Mouse (Mus musculus) monocyte, adult 5-6 weeks (primary cell): ENCODE measurements around the gene Denr. TPM values are rescaled to one million over a fixed set of nuclear protein-coding genes. Genes with fewer than 3 reads are reported as not detected.

Experiments used
- ATAC-seq: fragments of 153-309, 156-312 bp; replicated peaks from 2 replicates; pipeline ENCODE4 v1.8.0; 2017; ENCODE audit warnings: mild to moderate bottlenecking; ENCODE audit not compliant: low TSS enrichment, insufficient number of reproducible peaks, severe bottlenecking, poor library complexity, low FRiP score
- total RNA-seq: library from RNA; stranded (forward); fragments of 200-1000, 200-491, 200-594 nt; gene quantifications from 3 replicates; pipeline ENCODE4 v1.2.3, GENCODE M21; 2017

Denr gene
- total RNA-seq, 1 experiment from 2014 or later: 40.2 TPM

DNA sequence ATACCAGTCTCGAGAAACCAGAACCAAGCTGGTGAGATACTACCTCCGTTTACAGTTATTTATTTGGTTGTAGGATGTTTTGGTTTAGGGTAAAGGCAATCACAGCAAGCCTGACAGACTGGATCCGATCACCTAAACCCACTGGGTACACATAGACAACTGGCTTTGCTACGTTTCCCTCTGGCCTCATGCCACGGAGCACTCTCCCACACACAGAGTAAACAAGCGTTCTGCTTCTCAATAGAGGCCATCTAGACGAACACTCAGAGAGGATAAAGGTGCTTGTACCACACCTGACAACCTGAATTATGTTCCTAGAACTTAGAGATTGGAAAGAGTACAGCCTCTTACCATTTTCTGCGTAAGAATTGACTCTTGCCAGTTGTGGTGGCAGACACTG is 53.2 kb downstream of the Denr start:
- ATAC-seq: no peak

DNA sequence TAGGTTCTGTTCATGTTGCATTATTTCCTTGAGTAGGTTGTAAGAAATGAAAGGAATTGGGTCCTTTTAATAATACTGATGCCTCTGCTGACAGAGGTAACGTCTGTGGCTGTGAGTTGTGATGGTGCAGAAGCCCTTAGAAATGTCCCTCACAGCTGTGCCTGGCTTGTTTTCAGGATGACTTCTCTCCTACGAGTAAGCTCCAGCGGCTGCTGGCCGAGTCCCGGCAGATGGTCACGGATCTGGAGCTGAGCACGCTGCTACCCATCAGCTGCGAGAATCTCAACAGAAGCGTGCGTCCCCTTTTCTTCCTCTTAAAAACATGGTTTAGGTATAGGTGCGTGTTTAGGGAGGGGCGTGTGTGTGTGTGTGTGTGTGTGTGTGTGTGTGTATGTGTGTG is 54.1 kb downstream of the Denr start:
- no peak for ATAC-seq

DNA sequence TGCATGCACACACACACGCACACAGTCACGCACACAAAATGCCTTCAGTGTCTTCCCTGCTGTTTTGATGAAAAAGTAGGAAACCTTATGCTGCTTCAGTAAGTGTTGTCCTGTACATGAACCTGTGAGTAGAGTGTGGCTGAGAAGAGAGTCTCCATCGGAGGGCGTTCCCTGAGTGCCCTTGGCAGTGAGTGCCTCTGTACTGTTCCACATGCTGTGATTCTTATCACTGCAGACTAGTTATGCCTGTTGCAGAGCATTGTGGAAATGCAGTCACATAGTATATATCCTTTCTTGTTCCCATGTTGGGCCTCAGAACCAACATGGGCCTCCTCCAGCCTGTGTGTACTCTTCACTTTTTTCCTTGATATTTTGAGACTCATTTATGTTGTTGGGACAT is 57.2 kb downstream of the Denr start:
- ATAC-seq: no peak

DNA sequence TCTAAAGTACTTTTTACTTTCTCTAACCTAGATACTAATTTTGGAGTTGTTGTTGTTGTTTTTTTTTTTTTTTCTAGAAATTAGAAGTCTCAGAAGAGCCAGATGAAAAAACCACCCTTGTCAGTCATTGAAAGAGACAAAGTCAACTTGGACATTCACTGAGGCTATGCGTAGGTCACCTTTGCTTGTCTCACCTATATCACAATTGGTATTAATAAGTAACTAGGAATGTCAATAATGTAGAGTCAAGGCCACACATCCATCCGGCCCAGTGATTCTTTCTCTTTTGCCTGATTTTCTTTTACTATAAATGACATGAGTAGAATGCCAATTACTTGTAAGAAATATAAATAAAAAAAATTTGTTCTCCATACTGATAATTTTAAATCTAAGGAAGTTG is 59.8 kb downstream of the Denr start:
- ATAC-seq: no peak

DNA sequence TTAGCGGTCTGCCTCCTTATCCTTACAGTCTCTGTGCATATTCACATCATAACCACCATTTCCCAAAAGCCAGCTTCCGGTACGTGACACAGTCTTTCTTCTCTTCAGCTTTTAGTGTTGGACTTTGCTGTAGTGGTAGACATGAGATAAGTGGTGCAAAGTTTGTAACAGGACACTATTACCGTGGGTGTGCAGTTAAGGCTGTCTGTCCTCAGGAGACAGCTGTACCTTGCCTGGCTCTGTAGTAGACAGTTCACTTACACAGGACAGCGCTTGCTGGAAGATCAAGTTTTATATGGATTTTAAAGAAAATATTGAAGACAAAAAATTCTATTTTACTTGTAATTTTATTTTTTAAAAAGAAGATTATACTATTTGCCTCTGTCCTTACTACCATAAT is 61.5 kb downstream of the Denr start:
- ATAC-seq: no peak

DNA sequence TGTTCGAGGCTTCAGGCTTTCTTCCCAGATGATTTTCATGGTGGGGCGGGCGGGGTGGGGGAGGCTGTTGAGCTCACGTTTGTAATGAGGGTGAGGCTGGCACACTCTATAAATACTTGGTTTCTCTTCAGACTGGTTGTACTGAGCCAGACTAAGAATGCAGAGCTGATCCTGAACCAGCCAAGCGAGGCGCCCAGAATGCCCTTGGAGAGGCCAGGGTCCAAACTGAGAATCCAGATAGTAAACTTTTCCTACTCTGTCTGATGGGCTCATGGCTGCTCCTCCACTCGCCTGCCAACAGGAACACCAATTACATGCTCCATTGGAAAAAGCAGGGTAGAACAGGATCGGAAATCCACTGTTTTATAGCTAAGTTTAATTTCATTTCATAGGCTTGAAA is 62.2 kb downstream of the Denr start:
- ATAC-seq: no peak

DNA sequence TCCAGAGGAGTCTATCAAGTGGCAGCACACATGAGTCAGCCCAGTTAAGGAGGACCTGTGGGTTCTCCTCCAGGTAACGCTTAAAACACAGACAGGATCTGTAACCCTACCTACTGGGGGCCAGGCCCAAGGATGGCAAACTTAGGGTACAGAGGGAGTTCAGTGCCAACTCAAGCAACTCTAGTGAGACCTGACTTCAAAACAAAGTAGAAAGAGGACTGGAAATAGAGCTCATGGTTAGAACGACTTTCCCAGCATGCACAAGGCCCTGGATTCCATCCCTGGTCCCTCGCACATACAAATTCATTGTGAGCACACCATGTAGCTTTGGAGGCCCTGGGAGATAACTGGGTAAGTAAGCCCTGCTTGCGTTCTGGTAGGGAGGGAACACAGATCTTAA is 63.6 kb downstream of the Denr start:
- no peak for ATAC-seq

DNA sequence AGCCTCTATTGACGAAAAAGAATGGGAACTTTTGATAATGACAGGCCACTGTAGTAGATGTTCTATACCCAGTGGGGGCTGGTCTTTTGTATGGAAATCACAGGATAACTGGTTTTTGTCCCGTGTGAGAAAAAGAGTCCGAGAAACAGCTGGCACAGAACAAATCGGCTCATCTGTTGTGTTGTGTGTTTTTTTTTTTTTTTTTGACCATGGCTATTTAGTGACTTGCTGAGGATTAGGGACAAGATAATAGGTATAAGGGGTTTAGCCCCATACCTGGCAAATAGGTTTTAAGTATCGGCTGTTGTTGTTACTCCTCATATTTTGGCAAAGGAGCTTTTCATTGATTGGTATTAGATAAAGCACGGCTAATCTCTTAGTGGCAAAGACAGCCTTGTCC is 65.5 kb downstream of the Denr start:
- no peak for ATAC-seq

DNA sequence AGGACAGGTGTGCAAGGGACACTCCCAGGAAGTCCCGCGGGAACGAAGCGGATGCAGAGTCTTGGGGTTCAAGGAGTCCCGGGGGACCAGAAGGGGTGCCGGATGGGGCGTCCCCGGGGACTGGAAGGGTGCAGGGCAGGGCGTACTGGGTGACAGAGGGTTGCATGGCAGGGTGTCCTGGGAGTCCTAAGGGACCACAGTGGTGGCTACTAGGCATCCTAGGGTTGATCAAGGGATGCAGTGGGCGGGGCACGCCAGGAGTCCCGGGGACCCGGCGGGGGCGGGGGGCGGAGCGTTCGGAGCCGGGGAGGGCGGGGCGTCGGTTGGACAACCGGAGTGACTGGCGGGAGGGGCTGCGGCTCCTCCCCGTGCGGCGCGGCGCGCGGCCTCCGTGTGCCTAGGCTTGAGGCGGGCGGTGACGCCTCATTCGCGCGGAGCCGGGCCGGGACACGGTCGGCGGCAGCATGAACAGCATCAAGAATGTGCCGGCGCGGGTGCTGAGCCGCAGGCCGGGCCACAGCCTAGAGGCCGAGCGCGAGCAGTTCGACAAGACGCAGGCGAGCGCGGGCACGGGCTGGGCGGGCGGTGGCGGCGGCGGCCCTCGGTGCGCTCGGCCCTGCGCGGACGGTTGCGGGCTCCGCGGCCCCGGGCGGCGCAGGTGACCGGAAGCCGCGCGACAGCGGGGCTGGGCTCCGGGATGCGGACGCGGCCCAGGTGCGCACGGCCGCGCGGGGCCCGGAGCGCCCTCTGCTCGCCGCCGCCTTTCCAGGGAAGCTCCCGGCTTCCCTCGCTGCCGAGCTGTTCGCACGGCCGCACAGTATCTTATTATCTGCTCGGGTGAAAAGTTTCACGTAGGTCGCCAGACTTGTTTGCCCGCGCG is 66.6 kb downstream of the Denr start, which contains the start of gene Hip1r:
Gene Hip1r (plus strand): TSS at position 330 of the 880 bp plus-strand sequence.
- ATAC-seq: peak; percentile 44; the same call in 1 of the 2 replicates

DNA sequence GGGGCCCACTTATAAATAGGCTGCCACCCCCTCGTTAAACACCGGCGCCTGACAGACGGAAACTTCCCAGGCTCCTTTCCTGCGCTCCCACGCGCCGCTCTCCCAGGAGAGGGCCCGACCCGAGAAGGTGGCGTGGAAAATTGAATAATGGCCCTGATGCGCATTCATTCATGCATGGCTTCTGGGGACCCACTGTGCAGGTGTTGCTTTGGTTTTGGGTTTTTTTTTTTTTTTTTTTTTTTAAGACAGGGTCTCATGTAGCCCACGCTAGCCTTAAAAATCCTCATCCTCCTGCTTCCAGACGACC is 67.2 kb downstream of the Denr start:
- no peak for ATAC-seq

DNA sequence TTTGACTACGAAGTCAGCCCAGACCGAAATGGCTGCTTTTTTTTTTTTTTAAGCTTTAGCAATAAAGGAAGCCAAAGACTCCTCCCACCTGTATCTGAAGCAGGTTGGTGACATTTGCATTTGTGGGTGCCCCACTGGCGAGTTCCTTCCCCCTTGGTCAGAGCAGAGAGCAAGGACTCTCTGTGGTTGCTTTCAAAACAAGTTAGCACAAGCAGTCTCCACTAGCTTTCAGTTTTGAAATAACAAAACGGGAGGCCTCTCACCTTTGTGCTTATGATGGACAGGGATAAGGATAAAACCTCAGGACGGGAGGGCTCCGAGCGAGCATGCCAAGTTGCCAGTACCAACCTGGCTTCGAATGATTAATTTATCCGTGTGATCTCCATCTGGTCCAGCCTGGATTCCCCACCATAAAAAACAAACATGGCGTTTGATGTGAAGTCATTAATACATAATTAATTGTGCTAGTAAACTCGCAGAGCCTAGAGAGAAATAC is 67.7 kb downstream of the Denr start:
- peak; percentile 87 for ATAC-seq

DNA sequence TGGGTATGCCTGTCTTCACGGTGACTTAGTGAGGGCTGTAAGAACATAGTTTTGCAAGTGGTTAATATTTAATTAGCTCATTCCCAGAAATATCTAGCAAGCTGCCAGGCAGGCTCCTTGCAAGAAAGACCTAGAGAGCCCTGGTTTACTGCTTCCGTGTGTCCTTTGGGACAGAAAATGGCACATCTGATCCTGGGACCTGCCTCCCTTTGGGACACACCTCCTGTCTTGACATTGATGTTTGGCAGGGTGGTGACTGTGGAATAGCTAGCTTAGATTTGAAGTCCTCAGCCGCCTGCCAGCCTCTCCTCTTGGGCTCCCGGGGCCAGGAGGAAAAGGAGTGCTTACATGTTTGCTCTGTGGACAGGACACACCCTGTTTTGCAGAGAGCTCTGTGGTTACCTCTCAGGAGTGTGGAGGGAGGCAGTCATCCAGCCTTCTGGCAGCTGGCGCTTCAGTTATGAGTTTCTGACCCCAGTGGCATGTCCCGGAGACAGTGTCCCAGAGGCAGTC is 68.7 kb downstream of the Denr start:
- ATAC-seq: no peak

DNA sequence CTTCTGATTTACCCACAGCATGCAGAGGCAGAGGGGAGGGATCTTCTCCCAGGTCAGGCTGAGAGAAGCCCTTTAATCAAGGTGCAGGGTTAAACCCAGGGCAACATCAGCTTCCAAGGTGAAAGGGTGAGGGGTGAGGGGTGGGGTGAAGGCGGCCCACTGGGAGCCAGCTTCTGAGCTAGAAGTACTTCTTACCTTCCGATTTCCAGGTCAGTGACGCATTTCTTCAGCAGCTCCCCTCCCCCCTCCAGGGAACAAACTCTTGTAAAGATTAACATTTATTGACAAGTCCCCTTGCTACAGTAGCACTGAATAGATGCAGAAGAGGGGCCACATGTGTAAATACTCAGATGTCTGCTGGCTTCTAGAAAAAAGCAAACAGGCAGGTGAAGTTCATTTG is 70.3 kb downstream of the Denr start:
- no peak for ATAC-seq

DNA sequence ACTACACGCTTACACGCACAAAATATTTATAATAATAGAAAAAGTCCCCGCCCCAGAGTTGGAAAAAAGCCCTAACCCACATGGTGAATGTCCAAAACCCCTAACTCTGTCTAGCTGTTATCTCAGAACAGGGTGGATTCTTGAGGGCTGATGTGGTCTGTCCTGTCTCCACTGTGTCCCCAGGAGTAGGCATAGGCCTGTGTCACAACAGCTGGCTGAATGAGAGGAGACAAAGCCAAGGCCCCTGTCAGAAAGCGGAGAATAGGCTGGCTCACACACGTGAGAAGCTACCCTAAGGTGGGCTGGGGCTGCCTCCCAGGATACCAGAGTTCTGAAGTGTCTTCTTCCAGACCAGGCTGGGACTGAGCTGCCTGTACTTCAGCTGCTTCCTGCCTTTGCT is 71.2 kb downstream of the Denr start:
- ATAC-seq: no peak

Other genes with a start within 250 kb of the Denr start
- 187 to 211 TPM (median 206 TPM) in 3 replicates for gene Clip1, start 222.6 kb upstream of the Denr start, total RNA-seq
- gene Zcchc8, start 186.1 kb upstream of the Denr start, total RNA-seq: 85.0 to 187 TPM (median 163 TPM) in 3 replicates
- 452 to 482 TPM (median 480 TPM) in 3 replicates for gene Rsrc2, start 157.8 kb upstream of the Denr start, total RNA-seq
- gene Kntc1, start 157.5 kb upstream of the Denr start, total RNA-seq: 1.2 TPM in 1 of 3 replicates, not detected in the others
- gene Hcar2, start 41.7 kb upstream of the Denr start, total RNA-seq: 9.9 to 15.4 TPM (median 9.9 TPM) in 3 replicates
- not detected in 3 replicates for gene Hcar1, start 27.2 kb upstream of the Denr start, total RNA-seq
- gene Gm43518, start 20.2 kb downstream of the Denr start, total RNA-seq: not detected in 3 replicates
- 0.97 to 2.9 TPM (median 1.2 TPM) in 3 replicates for gene Ccdc62, start 23.5 kb downstream of the Denr start, total RNA-seq
- gene Hip1r, start 66.5 kb downstream of the Denr start, total RNA-seq: 47.8 to 65.8 TPM (median 64.6 TPM) in 3 replicates
- 118 to 126 TPM (median 121 TPM) in 3 replicates for gene Vps37b, start 125.1 kb downstream of the Denr start, total RNA-seq
- 1.6 to 4.0 TPM (median 2.5 TPM) in 3 replicates for gene Abcb9, start 188.6 kb downstream of the Denr start, total RNA-seq
- 10.7 to 21.5 TPM (median 14.4 TPM) in 3 replicates for gene Ogfod2, start 205.1 kb downstream of the Denr start, total RNA-seq
- gene Arl6ip4, start 208.9 kb downstream of the Denr start, total RNA-seq: 53.4 to 79.6 TPM (median 61.8 TPM) in 3 replicates